Mouse (Mus musculus): Measurements from ENCODE around the gene Tapt1.

GRCm38 (mm10) chr5:44151327-44152051 lies 74.9 kb downstream of the Tapt1 start:
- no peak for TF ChIP-seq TAL1 (conservative IDR thresholded peaks at IDR 0.05; ENCODE audit: low read depth, low read length)
- TF ChIP-seq GATA1 (IDR thresholded peaks at IDR 0.05; ENCODE audit: borderline replicate concordance, low read length), result no peak
- no peak for TF ChIP-seq CTCF (IDR thresholded peaks at IDR 0.05; ENCODE audit: low read depth, low read length)
- no peak for TF ChIP-seq GATA2 (IDR thresholded peaks at IDR 0.05; ENCODE audit: borderline replicate concordance, low read depth, low read length)

All from G1E (cell line).